Mouse (Mus musculus) lung, embryonic 14.5 days (tissue): ENCODE measurements at regions not wholly inside any gene's neighbourhood (a gene's known extent, or its start where the extent isn't known, plus 50 kb on each side); places are given as distances from the start of the nearest gene placed in this dataset.

Experiments used
- ATAC-seq: fragments of 200-750 bp; cut with Nextera tagmentation; 2 replicates; pipeline ENCODE4 v1.8.0; 2017; ENCODE audit warnings: mild to moderate bottlenecking, moderate TSS enrichment, moderate library complexity; ENCODE audit not compliant: insufficient read depth
- DNase-seq: peaks from one replicate; pipeline ENCODE4 v3.0.0-alpha.2; 2015
- H3K27ac ChIP-seq: fragments of 300-500 bp; sonication (generic); 2 replicates; pipeline ENCODE4 v1.5.1; 2014; ENCODE audit warnings: low read depth, mild to moderate bottlenecking, moderate library complexity
- H3K27me3 ChIP-seq: fragments of 300-500 bp; sonication (generic); 2 replicates; pipeline ENCODE4 v1.6.1; 2014; ENCODE audit warnings: low read length, control low read depth; ENCODE audit not compliant: insufficient read depth
- H3K36me3 ChIP-seq: fragments of 300-500 bp; sonication (generic); 2 replicates; pipeline ENCODE4 v1.6.1; 2014; ENCODE audit warnings: control low read depth; ENCODE audit not compliant: insufficient read depth
- H3K4me1 ChIP-seq: fragments of 300-500 bp; sonication (generic); 2 replicates; pipeline ENCODE4 v1.6.1; 2014; ENCODE audit warnings: antibody characterized with exemption, control low read depth; ENCODE audit not compliant: insufficient read depth
- H3K4me2 ChIP-seq: fragments of 300-500 bp; sonication (generic); 2 replicates; pipeline ENCODE4 v1.6.1; 2014; ENCODE audit warnings: mild to moderate bottlenecking
- H3K4me3 ChIP-seq: fragments of 300-500 bp; sonication (generic); 2 replicates; pipeline ENCODE4 v1.5.1; 2014; ENCODE audit warnings: low read depth, low read length
- H3K9ac ChIP-seq: fragments of 300-500 bp; sonication (generic); 2 replicates; pipeline ENCODE4 v1.6.1; 2014
- H3K9me3 ChIP-seq: fragments of 300-500 bp; sonication (generic); 2 replicates; pipeline ENCODE4 v1.6.1; 2016; ENCODE audit warnings: low read depth, low read length, control low read depth
- CTCF ChIP-seq: IDR thresholded peaks from 2 replicates; pipeline ENCODE4 v1.5.1; 2016; ENCODE audit warnings: antibody characterized with exemption, low read depth
- WGBS: fragments of 180-500 bp; shearing (Covaris S2); extraction: QIAGEN DNeasy Blood & Tissue Kit; methylation state at CpG from one replicate; pipeline ENCODE4 v1.1.7; 2014; 5-methylcytosine and 5-hydroxymethylcytosine counted together

DNA sequence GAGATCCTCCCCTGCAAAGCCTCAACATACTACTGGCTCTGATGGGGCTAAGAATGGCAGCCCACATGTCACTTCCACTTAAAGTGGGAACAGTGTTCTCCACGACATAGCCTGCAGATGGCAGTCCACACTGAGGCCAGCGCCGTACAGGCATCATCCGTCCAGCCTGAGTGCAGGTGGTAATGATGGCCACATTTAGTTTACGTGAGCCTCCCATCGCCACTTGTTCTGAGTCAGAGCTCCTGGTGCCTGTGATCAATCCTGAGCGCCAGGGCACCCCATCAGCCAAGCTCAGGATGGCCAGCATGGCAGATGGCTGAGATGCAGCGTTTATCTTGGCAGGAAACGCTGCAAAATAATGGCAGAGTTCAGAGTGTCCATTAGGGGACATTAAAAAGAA lies 159.6 kb downstream of the Adgrd1 start:
- ATAC-seq, result no peak
- no peak overlapping the region for H3K4me2 ChIP-seq
- H3K4me3 ChIP-seq, result no peak overlapping the region
- H3K36me3 ChIP-seq, result no peaks in the 10 kb centered on the region
- WGBS, result 63% methylated on average over 9 of the region's 9 CpGs
- DNase-seq, result no peak
- no peak overlapping the region for H3K27ac ChIP-seq
- no peaks in the 10 kb centered on the region for H3K9me3 ChIP-seq
- no peaks in the 10 kb centered on the region for H3K4me1 ChIP-seq
- no peak for TF ChIP-seq CTCF
- H3K27me3 ChIP-seq, result no peaks in the 10 kb centered on the region
- H3K9ac ChIP-seq, result no peak overlapping the region

DNA sequence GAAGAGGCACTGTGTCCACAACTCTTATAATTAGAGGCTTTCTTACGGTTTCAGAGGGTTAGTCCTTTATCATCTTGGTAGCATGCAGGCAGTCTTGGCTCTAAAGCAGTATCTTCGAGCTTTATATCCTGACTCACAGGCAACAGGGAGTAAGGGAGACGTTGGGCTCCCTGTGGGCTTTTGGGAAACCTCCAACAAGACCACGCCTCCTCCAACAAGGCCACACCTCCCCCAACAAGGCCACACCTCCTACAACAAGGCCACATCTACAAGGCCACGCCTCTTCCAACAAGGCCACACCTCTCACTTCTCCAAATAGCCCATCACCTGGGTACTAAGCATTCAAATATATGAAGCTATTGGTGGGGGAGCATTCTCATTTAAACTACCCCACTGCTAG lies 160.7 kb downstream of the Adgrd1 start:
- no peak for TF ChIP-seq CTCF
- WGBS, result 65% methylated on average over 5 of the region's 5 CpGs
- H3K27ac ChIP-seq, result no peak overlapping the region

DNA sequence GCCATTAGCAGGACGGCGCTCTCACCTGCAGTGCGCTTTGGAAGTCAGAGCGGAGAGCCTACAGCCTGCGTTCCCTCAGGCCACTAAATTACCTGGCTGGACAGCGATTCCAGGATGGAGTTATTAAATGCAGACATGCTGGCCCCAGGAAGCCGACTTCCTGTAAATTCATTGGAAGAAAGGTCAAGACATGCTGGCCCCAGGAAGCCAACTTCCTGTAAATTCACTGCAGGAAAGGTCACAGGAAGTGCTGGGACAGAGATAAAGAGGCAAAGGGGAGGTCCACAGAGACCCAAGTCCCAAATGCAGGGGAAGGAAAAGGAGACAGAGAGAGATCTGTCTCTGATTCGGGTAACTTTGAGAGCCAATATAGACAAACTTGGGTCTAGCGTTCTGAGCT lies 164.1 kb downstream of the Adgrd1 start:
- no peak for TF ChIP-seq CTCF
- H3K4me1 ChIP-seq, result no peaks in the 10 kb centered on the region
- ATAC-seq (no peak), DNase-seq (peak; percentile 43)
- H3K9me3 ChIP-seq, result no peaks in the 10 kb centered on the region
- H3K36me3 ChIP-seq, result no peaks in the 10 kb centered on the region
- no peak overlapping the region for H3K27ac ChIP-seq
- no peaks in the 10 kb centered on the region for H3K27me3 ChIP-seq
- WGBS, result 65% methylated on average over 9 of the region's 9 CpGs
- no peak overlapping the region for H3K9ac ChIP-seq
- no peak overlapping the region for H3K4me2 ChIP-seq
- H3K4me3 ChIP-seq, result no peak overlapping the region

More for the DNA sequence above, 160.7 kb downstream of the Adgrd1 start:
- Histone ChIP-seq H3K9me3 (no peaks in the 10 kb centered on the region), H3K4me2 (no peak overlapping the region), H3K4me1 (no peaks in the 10 kb centered on the region), H3K36me3 (no peaks in the 10 kb centered on the region), H3K4me3 (no peak overlapping the region), H3K27me3 (no peaks in the 10 kb centered on the region), H3K9ac (no peak overlapping the region)
- ATAC-seq, result no peak
- no peak for DNase-seq

DNA sequence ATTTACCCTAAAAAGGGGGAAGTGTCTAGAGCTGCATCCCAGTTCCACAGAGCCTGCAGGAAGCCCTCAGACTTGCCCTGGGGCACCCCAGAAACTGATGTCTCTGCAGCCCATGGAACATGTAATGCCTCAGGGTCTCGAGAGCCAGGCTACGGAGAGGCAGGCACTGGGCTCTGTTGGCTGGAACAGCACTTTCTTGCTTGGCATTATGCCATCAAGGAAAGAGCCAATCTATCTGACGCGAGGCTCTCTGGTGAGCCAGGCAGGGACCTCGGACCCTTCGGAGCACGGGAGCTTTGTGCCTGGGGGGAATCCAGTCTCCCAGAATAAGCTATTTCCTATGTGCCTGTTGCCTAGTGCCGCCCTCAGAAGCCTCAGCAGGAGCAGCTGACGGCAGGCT lies 166.6 kb downstream of the Adgrd1 start:
- DNase-seq (peak; percentile 49), ATAC-seq (no peak)
- WGBS, result 30% methylated on average over 9 of the region's 9 CpGs
- H3K36me3 ChIP-seq, result no peaks in the 10 kb centered on the region
- H3K9me3 ChIP-seq, result no peaks in the 10 kb centered on the region
- H3K4me1 ChIP-seq, result no peaks in the 10 kb centered on the region
- H3K9ac ChIP-seq, result no peak overlapping the region
- H3K27ac ChIP-seq, result no peak overlapping the region
- H3K4me3 ChIP-seq, result no peak overlapping the region
- no peaks in the 10 kb centered on the region for H3K27me3 ChIP-seq
- no peak overlapping the region for H3K4me2 ChIP-seq
- TF ChIP-seq CTCF, result no peak

DNA sequence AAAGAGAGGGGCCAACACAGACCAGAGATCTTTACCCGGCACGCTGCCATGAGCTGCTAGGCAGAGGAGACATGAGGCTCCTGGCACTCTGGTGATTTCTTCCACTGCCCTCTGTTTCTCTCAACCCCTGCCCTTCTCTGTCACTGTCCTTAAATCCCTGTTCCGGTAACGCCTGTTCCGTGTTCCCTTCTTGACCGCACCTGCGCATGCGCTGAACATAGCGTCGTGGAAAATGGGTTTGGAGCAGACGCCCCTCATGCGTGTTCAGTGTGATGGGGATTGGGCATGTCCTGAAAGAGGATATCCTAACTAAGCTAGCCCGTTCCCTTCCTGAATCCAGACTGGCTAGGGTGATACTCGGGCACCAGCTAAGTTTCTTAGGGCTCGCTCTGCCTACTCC lies 167.8 kb downstream of the Adgrd1 start:
- Histone ChIP-seq H3K4me1 (no peaks in the 10 kb centered on the region), H3K27ac (no peak overlapping the region), H3K36me3 (no peaks in the 10 kb centered on the region), H3K9ac (no peak overlapping the region), H3K4me3 (no peak overlapping the region), H3K27me3 (no peaks in the 10 kb centered on the region), H3K9me3 (no peaks in the 10 kb centered on the region), H3K4me2 (no peak overlapping the region)
- no peak for TF ChIP-seq CTCF
- no peak for DNase-seq
- ATAC-seq, result no peak
- WGBS, result 88% methylated on average over 15 of the region's 15 CpGs

DNA sequence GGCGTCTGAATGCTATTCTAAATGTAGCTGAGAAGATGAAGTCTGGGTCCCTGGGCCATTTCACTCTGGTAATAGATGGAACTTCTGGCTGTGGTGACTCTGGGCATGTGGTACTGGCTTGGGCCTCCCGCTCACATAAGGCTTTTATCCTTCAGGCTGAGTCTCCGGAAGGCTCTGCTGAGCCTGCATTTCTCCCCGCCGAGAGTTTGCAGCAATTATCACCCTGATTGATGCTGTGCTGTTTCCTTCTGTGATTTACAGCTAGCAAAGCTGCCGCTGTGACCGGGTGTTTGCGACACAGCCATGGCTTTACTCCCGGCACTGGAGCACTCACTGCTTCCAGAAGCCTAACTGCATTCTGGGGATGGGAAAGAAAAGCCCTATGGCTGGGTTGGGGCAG lies 171.9 kb downstream of the Adgrd1 start:
- DNase-seq (peak; percentile 19), ATAC-seq (no peak)
- H3K9me3 ChIP-seq, result no peaks in the 10 kb centered on the region
- no peak overlapping the region for H3K4me3 ChIP-seq
- H3K9ac ChIP-seq, result no peak overlapping the region
- TF ChIP-seq CTCF, result no peak
- H3K4me1 ChIP-seq, result no peaks in the 10 kb centered on the region
- H3K36me3 ChIP-seq, result no peaks in the 10 kb centered on the region
- no peaks in the 10 kb centered on the region for H3K27me3 ChIP-seq
- 21% methylated on average over 9 of the region's 9 CpGs for WGBS
- no peak overlapping the region for H3K27ac ChIP-seq
- no peak overlapping the region for H3K4me2 ChIP-seq

DNA sequence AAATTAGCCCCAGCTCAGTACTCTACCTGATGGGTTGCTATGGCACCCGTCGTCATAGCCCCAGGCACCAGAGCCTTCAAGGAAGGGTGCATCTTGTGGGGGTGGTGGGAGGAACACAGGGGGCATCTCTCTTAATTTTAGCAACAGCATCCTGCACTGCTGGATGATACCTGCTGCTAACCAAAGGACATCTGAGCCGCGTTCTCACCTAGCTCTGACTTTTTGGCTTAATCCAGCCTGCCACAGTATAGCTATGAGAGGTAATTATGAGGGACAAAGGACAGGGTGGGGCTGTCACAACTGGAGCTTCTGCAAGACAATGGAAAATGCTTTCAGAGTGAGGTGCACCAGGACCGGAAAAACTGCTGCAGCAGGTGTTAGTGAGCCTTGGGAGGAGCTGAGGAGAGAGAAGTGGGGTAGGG lies 173.5 kb downstream of the Adgrd1 start:
- Histone ChIP-seq H3K4me2 (no peak overlapping the region), H3K27ac (no peak overlapping the region), H3K36me3 (no peaks in the 10 kb centered on the region), H3K4me1 (no peaks in the 10 kb centered on the region), H3K9me3 (no peaks in the 10 kb centered on the region), H3K9ac (no peak overlapping the region), H3K4me3 (no peak overlapping the region), H3K27me3 (no peaks in the 10 kb centered on the region)
- 16% methylated on average over 5 of the region's 5 CpGs for WGBS
- TF ChIP-seq CTCF, result no peak
- no peak for DNase-seq
- no peak for ATAC-seq

DNA sequence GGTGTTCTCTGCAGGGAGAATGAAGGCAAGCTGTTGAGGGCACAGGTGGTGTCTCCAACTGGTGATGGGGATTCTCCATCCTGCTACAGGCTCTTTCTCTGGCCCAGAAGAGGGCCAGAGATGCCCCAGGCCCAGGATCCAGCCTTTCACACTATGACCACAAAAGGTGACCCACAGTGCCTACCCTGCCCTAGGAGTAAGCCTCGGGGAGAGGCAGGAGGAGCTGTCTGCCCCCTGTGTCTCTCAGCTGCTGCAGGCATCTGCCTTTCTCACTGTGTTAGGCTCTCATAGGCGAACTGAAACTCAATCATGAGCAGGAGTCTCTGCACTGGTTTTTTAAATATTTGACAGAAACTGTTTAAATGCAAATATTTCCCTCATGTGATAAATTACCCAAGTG lies 184.9 kb downstream of the Adgrd1 start:
- Histone ChIP-seq H3K27me3 (no peaks in the 10 kb centered on the region; the same call in 1 of the 2 replicates), H3K27ac (no peak overlapping the region), H3K4me3 (no peak overlapping the region), H3K4me2 (no peak overlapping the region), H3K9me3 (no peaks in the 10 kb centered on the region), H3K36me3 (no peaks in the 10 kb centered on the region), H3K9ac (no peak overlapping the region), H3K4me1 (no peaks in the 10 kb centered on the region)
- WGBS, result 17% methylated on average over 2 of the region's 2 CpGs
- no peak for ATAC-seq
- TF ChIP-seq CTCF, result no peak
- no peak for DNase-seq
